Mouse (Mus musculus) heart, postnatal 0 days (tissue): ENCODE measurements at regions not wholly inside any gene's neighbourhood (a gene's known extent, or its start where the extent isn't known, plus 50 kb on each side); places are given as distances from the start of the nearest gene placed in this dataset.

Source experiments
- CTCF ChIP-seq: IDR thresholded peaks from 2 replicates; pipeline ENCODE4 v1.5.1; 2016; ENCODE audit warnings: antibody characterized with exemption, control low read depth, low read depth
- EP300 ChIP-seq: IDR thresholded peaks from 2 replicates; pipeline ENCODE4 v1.6.1; 2016; ENCODE audit warnings: antibody characterized with exemption, low read depth

DNA sequence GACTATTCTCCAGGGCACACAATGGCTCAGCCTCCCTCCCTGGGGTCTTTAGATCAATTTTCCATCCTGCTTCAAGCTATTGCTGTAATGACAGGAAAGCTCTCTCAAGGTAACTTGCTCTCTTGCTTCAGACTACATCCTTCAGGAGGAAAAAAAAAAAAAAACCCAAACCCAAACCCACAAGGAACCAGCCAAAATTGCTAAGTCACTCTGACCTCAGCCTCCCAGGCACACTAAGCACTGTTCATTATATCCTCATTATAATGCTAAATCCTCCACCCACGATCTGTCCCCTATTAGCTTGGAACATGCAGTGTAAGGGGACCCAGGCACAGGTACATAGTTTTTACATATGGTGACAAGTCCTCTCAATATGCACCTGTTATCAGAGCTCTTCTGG, 175.9 kb upstream of the Ubl3 start:
- TF ChIP-seq CTCF (no peak), EP300 (no peak)
